Mouse (Mus musculus): ENCODE results near the gene Gpr22.

Gene Gpr22

DNA sequence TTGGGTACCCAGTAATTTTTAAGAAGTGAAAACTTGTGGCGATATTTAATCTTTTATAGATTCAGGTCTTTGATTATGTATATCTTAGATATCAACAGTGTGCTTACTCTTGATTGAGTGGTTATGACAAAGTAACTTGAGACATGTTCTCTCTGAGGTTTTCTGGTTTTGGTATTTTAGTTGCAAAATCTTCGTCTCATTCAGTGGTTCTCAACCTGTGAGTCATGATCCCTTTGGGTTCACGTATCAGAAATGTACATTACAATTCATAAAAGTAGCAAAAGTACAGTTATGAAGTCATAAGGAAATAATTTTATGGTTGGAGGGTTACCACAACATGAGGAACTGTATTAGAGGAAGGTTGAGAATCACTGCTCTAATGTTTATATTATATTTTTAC, 27.1 kb downstream of the Gpr22 start:
- DNase-seq (ENCODE audit: low spot score in 2 of 2) = no peak

DNA sequence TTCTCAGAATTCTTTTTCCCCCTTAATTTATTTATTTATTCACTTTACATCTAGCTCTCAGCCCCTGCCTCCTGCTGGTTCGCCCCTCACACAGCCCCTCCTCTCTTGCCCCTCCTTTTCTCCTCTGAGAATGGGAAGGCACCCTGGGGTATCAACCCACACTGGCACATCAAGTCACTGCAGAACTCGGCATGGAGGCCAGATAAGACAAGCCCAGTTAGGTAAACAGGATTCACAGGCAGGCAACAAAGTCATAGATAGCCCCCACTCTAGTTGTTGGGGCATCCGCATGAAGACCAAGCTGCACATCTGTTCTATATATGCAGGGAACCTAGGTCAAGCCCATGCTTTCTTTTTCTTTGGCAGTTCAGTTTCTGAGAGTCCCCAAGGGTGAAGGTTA, 46.6 kb downstream of the Gpr22 start:
- DNase-seq (ENCODE audit: low spot score in 2 of 2) = no peak

DNA sequence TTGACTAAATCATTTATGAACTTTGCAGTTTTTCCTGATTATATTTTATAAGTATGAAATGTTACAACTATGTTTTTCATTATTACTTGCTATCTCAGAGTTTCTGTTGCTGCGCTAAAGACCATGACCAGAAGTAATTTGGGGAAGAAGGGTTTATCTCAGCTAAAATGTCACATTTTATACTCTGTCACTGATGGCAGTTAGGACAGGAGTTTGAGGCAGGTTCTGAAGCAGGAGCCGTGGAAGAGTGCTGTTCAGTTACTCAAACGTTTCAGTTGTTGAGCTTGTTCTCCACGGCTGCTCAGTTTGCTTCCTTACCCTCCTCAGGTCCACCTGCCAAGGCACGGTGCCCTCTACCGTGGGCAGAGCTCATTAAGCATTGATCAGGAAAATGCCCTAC, 47.7 kb downstream of the Gpr22 start:
- DNase-seq (ENCODE audit: low spot score in 2 of 2) = no peak
